ENCODE assay signal across 8 mouse cellular contexts in the genomic region with DNA sequence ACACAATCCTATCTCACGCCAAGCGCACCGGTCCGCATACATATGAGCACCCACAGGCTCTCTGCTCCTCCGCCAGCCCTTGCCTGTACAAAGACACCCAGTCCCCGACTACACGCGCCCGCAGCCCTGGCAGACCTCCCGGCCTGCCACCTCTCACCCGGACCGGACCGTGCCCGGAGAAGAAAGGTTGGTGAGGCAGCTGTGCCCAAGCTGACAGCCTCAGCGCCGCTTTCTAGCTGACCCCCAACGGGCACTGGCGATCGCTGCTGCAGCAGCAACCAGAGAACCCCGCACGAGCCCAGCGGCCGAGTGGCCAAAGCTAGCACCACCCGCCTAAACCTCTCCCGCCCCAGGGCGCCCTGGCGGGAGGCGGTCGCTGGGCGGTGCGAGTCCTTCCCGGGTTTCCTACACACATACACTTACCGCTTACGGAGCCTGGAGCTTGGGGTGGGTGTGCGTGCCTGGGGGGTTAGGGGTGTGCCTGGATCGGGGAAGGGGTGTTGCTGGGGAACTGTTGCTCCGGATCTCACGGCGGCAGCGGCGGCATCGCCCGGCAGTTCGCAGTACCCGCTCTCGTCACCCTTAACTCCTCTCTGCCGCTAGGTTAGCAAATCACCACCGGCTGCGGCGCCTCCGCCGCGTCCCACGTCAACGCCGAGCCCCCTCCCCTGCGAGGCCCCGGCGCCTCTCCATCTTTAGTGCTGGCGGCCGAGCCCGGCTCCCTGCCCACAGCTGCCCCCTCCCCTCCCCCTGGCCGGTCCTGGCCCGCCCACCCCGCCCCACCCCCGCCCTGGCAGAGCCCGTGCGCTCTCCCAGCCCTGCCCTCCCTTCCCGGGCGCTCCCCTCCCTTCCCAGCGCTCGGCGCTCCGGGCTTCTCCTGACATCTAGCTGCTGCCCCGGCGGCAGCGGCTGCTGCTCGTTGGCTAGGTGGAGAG. TPM values are rescaled to one million over a fixed set of nuclear protein-coding genes. Genes with fewer than 3 reads are reported as not detected.
A peak's percentile ranks its signal among the peaks of the same experiment; 100 is the strongest.
DNase-seq lines count a peak whose midpoint lies in the region; ATAC-seq and TF ChIP-seq lines count a peak whose summit lies in the region.

A gene (minus strand): TSS at position 592 of the 935 bp plus-strand sequence.

- peaks cover 23% of the 10 kb centered on the region for H3K36me3 ChIP-seq in hindbrain, embryonic 10.5 days
- H3K36me3 ChIP-seq in lung, postnatal 0 days (ENCODE audit: insufficient read depth, low read length): peaks cover 20% of the 10 kb centered on the region

- ATAC-seq in lung, postnatal 0 days: peak; percentile 91

- peaks cover 73% of the 10 kb centered on the region for H3K4me1 ChIP-seq in hindbrain, embryonic 10.5 days (replicated peaks)
- peaks cover 24% of the 10 kb centered on the region for H3K4me1 ChIP-seq in lung, postnatal 0 days (ENCODE audit: insufficient read depth, low read depth, low read length)

- peaks cover 57% of the 10 kb centered on the region for H3K27me3 ChIP-seq in hindbrain, embryonic 10.5 days (ENCODE audit: insufficient read depth, poor library complexity, severe bottlenecking)
- H3K27me3 ChIP-seq in lung, postnatal 0 days (replicated peaks; ENCODE audit: insufficient read depth, low read length): no peaks in the 10 kb centered on the region

- peak within 1 kb of the TSS; percentile 93 for H3K27ac ChIP-seq in hindbrain, embryonic 10.5 days
- H3K27ac ChIP-seq in lung, postnatal 0 days (ENCODE audit: low read length): peak within 1 kb of the TSS; percentile 97

- H3K9ac ChIP-seq in lung, postnatal 0 days (replicated peaks; ENCODE audit: low read depth): peak within 1 kb of the TSS; percentile 97

- under 1% methylated on average over 77 of the region's 78 CpGs for WGBS in hindbrain, embryonic 10.5 days
- WGBS in lung, postnatal 0 days: under 1% methylated on average over 50 of the region's 78 CpGs

- peak; percentile 55 for TF ChIP-seq CTCF in lung, postnatal 0 days (IDR thresholded peaks at IDR 0.05)

- peak; percentile 53 for DNase-seq in WW6 (ENCODE audit: low read depth, low spot score)
- DNase-seq in cerebellum, postnatal 10 days: peak; percentile 88 to 93
- peak; percentile 59 to 70 for DNase-seq in frontal cortex, postnatal 14 days (ENCODE audit: low spot score in 2 of 2)
- peak; percentile 93 for DNase-seq in hindbrain, embryonic 10.5 days (ENCODE audit: low spot score)
- DNase-seq in layer of hippocampus, postnatal 25 days (ENCODE audit: extremely low spot score in 1 of 2, low spot score in 1 of 2): peak; percentile 68 to 78
- DNase-seq in lung, postnatal 0 days (ENCODE audit: low spot score): peak; percentile 96
- peak; percentile 66 for DNase-seq in ovary, postnatal 14 days (ENCODE audit: low spot score)
- peak; percentile 42 for DNase-seq in urinary bladder, postnatal 10 days (ENCODE audit: low spot score)

- no peaks in the 10 kb centered on the region for H3K9me3 ChIP-seq in hindbrain, embryonic 10.5 days
- H3K9me3 ChIP-seq in lung, postnatal 0 days (ENCODE audit: low read length): no peaks in the 10 kb centered on the region

- H3K4me2 ChIP-seq in lung, postnatal 0 days (replicated peaks; ENCODE audit: low read depth, low read length): peak within 1 kb of the TSS; percentile 80

- TF ChIP-seq EP300 in lung, postnatal 0 days (IDR thresholded peaks at IDR 0.05): peak; percentile 19; the same call in 1 of the 2 replicates

- H3K4me3 ChIP-seq in hindbrain, embryonic 10.5 days: peak within 1 kb of the TSS; percentile 91
- H3K4me3 ChIP-seq in lung, postnatal 0 days (ENCODE audit: low read depth, low read length): peak within 1 kb of the TSS; percentile 96

RNA-seq across cellular contexts. Expression of the gene that starts here (rescaled TPM):
- 22.6 and 35.6 TPM in 2 replicates for polyA plus RNA-seq in hindbrain, embryonic 10.5 days (2016; fragmentation: Nextera tagmentation; extraction: Ambion mirVana)
- total RNA-seq in layer of hippocampus, postnatal 25 days (2021): 100 to 1,000 TPM; 103 TPM
- 3.9 and 19.7 TPM in 2 replicates for polyA plus RNA-seq in lung, postnatal 0 days (2015; fragmentation: Nextera tagmentation; extraction: Ambion mirVana)

Comparison
In these comparisons a context has a peak if more than half of its experiments do, and no peak if none do; other contexts are left out.
1. Peak in every context shown above with its lines: DNase-seq, ATAC-seq, H3K4me3 ChIP-seq and H3K27ac ChIP-seq.
2. DNase-seq: peak in every context shown above with its lines; median percentile 96 in lung, postnatal 0 days; 93 in hindbrain, embryonic 10.5 days; 90 in cerebellum, postnatal 10 days; 73 in layer of hippocampus, postnatal 25 days; 66 in ovary, postnatal 14 days; 64 in frontal cortex, postnatal 14 days; 53 in WW6; 42 in urinary bladder, postnatal 10 days.